ENCODE assay signal across 7 mouse cellular contexts in the genomic region with DNA sequence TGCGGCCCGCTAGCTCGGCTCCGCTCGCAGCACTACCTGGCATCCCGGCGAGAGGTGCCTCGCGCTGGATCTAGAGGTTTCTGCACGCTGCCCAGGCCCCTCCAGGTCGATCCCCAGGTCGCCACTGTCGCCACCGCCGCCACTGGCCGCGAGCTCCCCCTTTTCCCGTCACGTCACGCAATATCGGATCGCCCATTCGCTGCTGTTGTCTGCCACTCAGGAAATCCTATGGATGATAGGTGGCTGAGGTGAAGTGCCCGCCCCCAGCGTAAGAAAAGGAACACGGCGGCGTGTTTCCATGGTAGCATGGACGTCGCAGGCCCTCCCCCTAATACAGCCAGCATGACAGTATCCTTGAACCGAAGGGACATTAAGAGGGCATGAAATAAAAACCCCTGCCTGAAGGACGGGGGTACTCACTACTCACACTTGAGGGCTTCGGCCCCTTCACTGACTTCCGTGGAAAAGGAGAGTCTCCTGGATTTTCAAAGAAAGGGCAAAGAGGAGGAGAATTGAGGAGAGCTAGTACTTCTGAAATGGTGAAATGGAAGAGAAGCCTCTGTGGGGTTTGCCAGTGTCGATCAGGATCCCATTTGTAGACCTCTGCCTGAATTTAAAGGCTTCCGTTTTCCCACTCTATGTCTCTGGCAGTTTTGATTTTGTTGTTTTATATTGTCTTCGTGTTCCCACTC. TPM values are rescaled to one million over a fixed set of nuclear protein-coding genes. Genes with fewer than 3 reads are reported as not detected.
DNase-seq lines count a peak whose midpoint lies in the region; ATAC-seq and TF ChIP-seq lines count a peak whose summit lies in the region.

A gene (minus strand): TSS at position 172 of the 692 bp plus-strand sequence.

- peaks cover 40% of the 10 kb centered on the region for H3K36me3 ChIP-seq in embryonic facial prominence, embryonic 10.5 days (replicated peaks)
- H3K36me3 ChIP-seq in intestine, postnatal 0 days (ENCODE audit: control insufficient read depth, insufficient read depth): peaks cover 2% of the 10 kb centered on the region; the same call in 1 of the 2 replicates
- H3K36me3 ChIP-seq in midbrain, embryonic 12.5 days: peaks cover 33% of the 10 kb centered on the region
- peaks cover 3% of the 10 kb centered on the region; the same call in 1 of the 2 replicates for H3K36me3 ChIP-seq in small intestine, adult 2 months (ENCODE audit: control insufficient read depth, insufficient read depth, low read length)

- H3K9me3 ChIP-seq in embryonic facial prominence, embryonic 10.5 days: no peaks in the 10 kb centered on the region
- no peaks in the 10 kb centered on the region for H3K9me3 ChIP-seq in intestine, postnatal 0 days (ENCODE audit: control insufficient read depth)
- H3K9me3 ChIP-seq in midbrain, embryonic 12.5 days: no peaks in the 10 kb centered on the region

- TF ChIP-seq CTCF in intestine, postnatal 0 days (IDR thresholded peaks at IDR 0.05; ENCODE audit: low read depth): peak; percentile 33; the same call in 1 of the 2 replicates
- no peak for TF ChIP-seq CTCF in small intestine, adult 2 months (IDR thresholded peaks at IDR 0.05; ENCODE audit: extremely low read depth, insufficient read length, insufficient replicate concordance, low read depth, low read length)

- H3K9ac ChIP-seq in intestine, postnatal 0 days (ENCODE audit: low read depth, low read length): peak within 1 kb of the TSS; percentile 71
- peak within 1 kb of the TSS; percentile 94 for H3K9ac ChIP-seq in midbrain, embryonic 12.5 days (replicated peaks)

- WGBS in embryonic facial prominence, embryonic 10.5 days: under 1% methylated on average over 37 of the region's 37 CpGs
- WGBS in intestine, postnatal 0 days: under 1% methylated on average over 37 of the region's 37 CpGs
- WGBS in midbrain, embryonic 12.5 days: under 1% methylated on average over 37 of the region's 37 CpGs
- 2% methylated on average over 37 of the region's 37 CpGs for WGBS in small intestine, adult 2 months

- peak within 1 kb of the TSS; percentile 68 for H3K4me2 ChIP-seq in intestine, postnatal 0 days (replicated peaks; ENCODE audit: low read depth)
- H3K4me2 ChIP-seq in midbrain, embryonic 12.5 days (replicated peaks): peak within 1 kb of the TSS; percentile 78

- H3K4me1 ChIP-seq in embryonic facial prominence, embryonic 10.5 days: peaks cover 30% of the 10 kb centered on the region
- 0 out of 2 replicates have a peak, but pooled peaks cover 6% of the 10 kb centered on the region for H3K4me1 ChIP-seq in intestine, postnatal 0 days (replicated peaks; ENCODE audit: control insufficient read depth, insufficient read depth, low read length)
- peaks cover 33% of the 10 kb centered on the region for H3K4me1 ChIP-seq in midbrain, embryonic 12.5 days
- no peaks in the 10 kb centered on the region for H3K4me1 ChIP-seq in small intestine, adult 2 months (ENCODE audit: control insufficient read depth, insufficient read depth, insufficient read length, low read length)

- peak; percentile 98 for ATAC-seq in intestine, postnatal 0 days
- peak; percentile 98 for ATAC-seq in midbrain, embryonic 12.5 days (ENCODE audit: low FRiP score, low read depth)

- DNase-seq in adrenal gland, postnatal 10 days: peak; percentile 95
- DNase-seq in embryonic facial prominence, embryonic 10.5 days (ENCODE audit: low spot score): peak; percentile 93
- peak; percentile 62 for DNase-seq in gonadal fat pad, adult 2 months (ENCODE audit: low read depth)
- DNase-seq in left cerebral cortex, postnatal 4 days: peak; percentile 95

- H3K27ac ChIP-seq in embryonic facial prominence, embryonic 10.5 days (replicated peaks): peak within 1 kb of the TSS; percentile 99
- peak within 1 kb of the TSS; percentile 15; the same call in 1 of the 2 replicates for H3K27ac ChIP-seq in intestine, postnatal 0 days (ENCODE audit: low read depth, low read length)
- H3K27ac ChIP-seq in midbrain, embryonic 12.5 days (replicated peaks): peak within 1 kb of the TSS; percentile 96
- no peak within 1 kb of the TSS for H3K27ac ChIP-seq in small intestine, adult 2 months (ENCODE audit: insufficient read depth, low read depth, low read length)

- H3K4me3 ChIP-seq in embryonic facial prominence, embryonic 10.5 days: peak within 1 kb of the TSS; percentile 97
- peak within 1 kb of the TSS; percentile 99 for H3K4me3 ChIP-seq in intestine, postnatal 0 days (ENCODE audit: low read depth, low read length)
- peak within 1 kb of the TSS; percentile 91 for H3K4me3 ChIP-seq in midbrain, embryonic 12.5 days
- H3K4me3 ChIP-seq in small intestine, adult 2 months (ENCODE audit: low read depth, low read length): peak within 1 kb of the TSS; percentile 88

- no peaks in the 10 kb centered on the region for H3K27me3 ChIP-seq in embryonic facial prominence, embryonic 10.5 days (replicated peaks; ENCODE audit: low read depth, poor library complexity, severe bottlenecking)
- H3K27me3 ChIP-seq in intestine, postnatal 0 days (replicated peaks; ENCODE audit: control insufficient read depth, insufficient read depth, low read length): no peaks in the 10 kb centered on the region
- H3K27me3 ChIP-seq in midbrain, embryonic 12.5 days: no peaks in the 10 kb centered on the region
- no peaks in the 10 kb centered on the region for H3K27me3 ChIP-seq in small intestine, adult 2 months (ENCODE audit: control insufficient read depth, insufficient read depth, low read length)

- TF ChIP-seq POLR2A in small intestine, adult 2 months (IDR thresholded peaks at IDR 0.05; ENCODE audit: low read depth, low read length): no peak

- intact Hi-C loops in left cerebral cortex, postnatal 4 days (cut with DNase I): no loop called here

RNA-seq across cellular contexts. Expression of the gene that starts here (rescaled TPM):
- total RNA-seq in adrenal gland, postnatal 10 days (2021): 10 to 100 TPM; 46.0 to 68.0 TPM
- 120 and 124 TPM in 2 replicates for polyA plus RNA-seq in embryonic facial prominence, embryonic 10.5 days (2016; fragmentation: Nextera tagmentation; extraction: Ambion mirVana)
- polyA plus RNA-seq in gonadal fat pad, adult 2 months (2012; rRNA removed): 26.1 and 29.4 TPM in 2 replicates
- 5.8 and 6.6 TPM in 2 replicates for polyA plus RNA-seq in intestine, postnatal 0 days (2015; fragmentation: Nextera tagmentation; extraction: Ambion mirVana)
- total RNA-seq in left cerebral cortex, postnatal 4 days (2021): 100 to 1,000 TPM; 238 to 265 TPM
- 230 and 245 TPM in 2 replicates for polyA plus RNA-seq in midbrain, embryonic 12.5 days (2016; fragmentation: Nextera tagmentation; extraction: Ambion mirVana)
- 4.6 and 9.5 TPM in 2 replicates for polyA plus RNA-seq in small intestine, adult 2 months (2012; rRNA removed)
